ENCODE assay signal across 9 mouse cellular contexts in the genomic region with DNA sequence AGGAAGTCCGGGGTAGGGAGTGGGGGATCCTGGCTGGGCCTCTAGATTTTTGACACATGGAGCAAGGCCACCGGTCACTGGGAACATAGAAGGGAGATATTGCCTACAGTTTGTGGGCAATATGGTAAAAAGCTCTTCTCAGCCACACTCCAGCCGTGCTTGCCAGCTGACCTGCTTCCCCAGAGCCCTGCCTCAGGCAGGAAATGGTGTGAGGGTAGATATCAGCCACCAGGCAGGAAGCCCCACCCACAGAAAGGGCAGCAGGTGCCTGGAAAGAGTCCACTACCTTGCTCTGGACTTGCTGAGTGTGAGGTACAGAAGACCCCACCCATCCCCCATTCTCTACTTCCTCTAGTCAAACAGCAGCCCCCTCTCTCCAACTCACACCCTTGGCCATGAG.
A peak's percentile ranks its signal among the peaks of the same experiment; 100 is the strongest.
DNase-seq lines count a peak whose midpoint lies in the region; ATAC-seq and TF ChIP-seq lines count a peak whose summit lies in the region.
"Had no signal": no experiment of that assay in that cellular context is flagged by ENCODE, and none has a peak within 500 bp of the region (broad histone marks: within the 10 kb centered on the region; RNA-seq: fewer than 3 reads in every experiment).

No protein-coding gene starts in this region.

- H3K36me3 ChIP-seq in heart, embryonic 15.5 days: no peaks in the 10 kb centered on the region
- H3K36me3 ChIP-seq in limb, embryonic 12.5 days: no peaks in the 10 kb centered on the region
- no peaks in the 10 kb centered on the region for H3K36me3 ChIP-seq in small intestine, adult 2 months (ENCODE audit: control insufficient read depth, insufficient read depth, low read length)
- H3K36me3 ChIP-seq in midbrain, embryonic 10.5 days: no peaks in the 10 kb centered on the region
- H3K36me3 ChIP-seq: neural tube, embryonic 12.5 days had no signal

- peak; percentile 43 to 58 for DNase-seq in adrenal gland, adult (ENCODE audit: inconsistent age in 2 of 2, low spot score in 1 of 2)
- DNase-seq in adrenal gland, adult 18-20 months (ENCODE audit: low spot score in 2 of 2): no peak
- no peak for DNase-seq in midbrain, embryonic 10.5 days (ENCODE audit: low spot score)
- no peak for DNase-seq in frontal cortex, adult 2 months (ENCODE audit: extremely low spot score in 1 of 2, low spot score in 1 of 2)
- no peak for DNase-seq in left cerebral cortex, postnatal 14 days (ENCODE audit: low spot score in 2 of 2)

- H3K27ac ChIP-seq in heart, embryonic 15.5 days: peak overlapping the region; percentile 77
- H3K27ac ChIP-seq in limb, embryonic 12.5 days: peak overlapping the region; percentile 13; the same call in 1 of the 2 replicates
- 0 out of 2 replicates have a peak overlapping the region, but pooled peaks have one; percentile 37 for H3K27ac ChIP-seq in small intestine, adult 2 months (ENCODE audit: insufficient read depth, low read depth, low read length)
- no peak overlapping the region for H3K27ac ChIP-seq in midbrain, embryonic 10.5 days (replicated peaks)
- H3K27ac ChIP-seq: neural tube, embryonic 12.5 days had no signal

- no peak for TF ChIP-seq POLR2A in small intestine, adult 2 months (IDR thresholded peaks at IDR 0.05; ENCODE audit: low read depth, low read length)

- H3K9me3 ChIP-seq in heart, embryonic 15.5 days (replicated peaks): no peaks in the 10 kb centered on the region
- H3K9me3 ChIP-seq in limb, embryonic 12.5 days: no peaks in the 10 kb centered on the region
- no peaks in the 10 kb centered on the region for H3K9me3 ChIP-seq in midbrain, embryonic 10.5 days (replicated peaks)
- H3K9me3 ChIP-seq: neural tube, embryonic 12.5 days had no signal

- TF ChIP-seq CTCF in small intestine, adult 2 months (IDR thresholded peaks at IDR 0.05; ENCODE audit: extremely low read depth, insufficient read length, insufficient replicate concordance, low read depth, low read length): no peak

- no peak overlapping the region for H3K9ac ChIP-seq in heart, embryonic 15.5 days
- H3K9ac ChIP-seq in limb, embryonic 12.5 days (replicated peaks): no peak overlapping the region
- H3K9ac ChIP-seq: neural tube, embryonic 12.5 days had no signal

- WGBS in heart, embryonic 15.5 days: 53% methylated on average over 3 of the region's 3 CpGs
- 79% methylated on average over 3 of the region's 3 CpGs for WGBS in limb, embryonic 12.5 days
- 34% methylated on average over 3 of the region's 3 CpGs for WGBS in small intestine, adult 2 months
- WGBS in midbrain, embryonic 10.5 days: 96% methylated on average over 3 of the region's 3 CpGs

- intact Hi-C loops in left cerebral cortex, postnatal 14 days (cut with DNase I): no loop called here

- H3K4me3 ChIP-seq in heart, embryonic 15.5 days: no peak overlapping the region
- no peak overlapping the region for H3K4me3 ChIP-seq in limb, embryonic 12.5 days (replicated peaks)
- no peak overlapping the region for H3K4me3 ChIP-seq in small intestine, adult 2 months (ENCODE audit: low read depth, low read length)
- no peak overlapping the region for H3K4me3 ChIP-seq in midbrain, embryonic 10.5 days
- H3K4me3 ChIP-seq: neural tube, embryonic 12.5 days had no signal

- no peak overlapping the region for H3K4me2 ChIP-seq in heart, embryonic 15.5 days
- H3K4me2 ChIP-seq in limb, embryonic 12.5 days: no peak overlapping the region
- H3K4me2 ChIP-seq: neural tube, embryonic 12.5 days had no signal

- peaks cover 32% of the 10 kb centered on the region for H3K4me1 ChIP-seq in heart, embryonic 15.5 days (replicated peaks)
- peaks cover 23% of the 10 kb centered on the region for H3K4me1 ChIP-seq in limb, embryonic 12.5 days (replicated peaks)
- H3K4me1 ChIP-seq in small intestine, adult 2 months (ENCODE audit: control insufficient read depth, insufficient read depth, insufficient read length, low read length): peaks cover 12% of the 10 kb centered on the region
- H3K4me1 ChIP-seq in midbrain, embryonic 10.5 days: no peaks in the 10 kb centered on the region
- H3K4me1 ChIP-seq: neural tube, embryonic 12.5 days had no signal

- ATAC-seq in heart, embryonic 15.5 days (replicated peaks; ENCODE audit: insufficient number of reproducible peaks, insufficient read depth, low FRiP score, low read depth): peak; percentile 60; the same call in 1 of the 2 replicates
- no peak for ATAC-seq in limb, embryonic 12.5 days (ENCODE audit: insufficient number of reproducible peaks, insufficient read depth, low FRiP score, low TSS enrichment, low read depth)

- no peaks in the 10 kb centered on the region for H3K27me3 ChIP-seq in heart, embryonic 15.5 days
- 0 out of 2 replicates have a peak, but pooled peaks cover 4% of the 10 kb centered on the region for H3K27me3 ChIP-seq in limb, embryonic 12.5 days
- no peaks in the 10 kb centered on the region for H3K27me3 ChIP-seq in small intestine, adult 2 months (ENCODE audit: control insufficient read depth, insufficient read depth, low read length)
- H3K27me3 ChIP-seq in midbrain, embryonic 10.5 days (ENCODE audit: low read depth, poor library complexity, severe bottlenecking): no peaks in the 10 kb centered on the region
- H3K27me3 ChIP-seq: neural tube, embryonic 12.5 days had no signal

Comparison
In these comparisons a context has a peak if more than half of its experiments do, and no peak if none do; other contexts are left out.
1. DNase-seq: peak in adrenal gland, adult (2 of 2); none in adrenal gland, adult 18-20 months (0 of 2), midbrain, embryonic 10.5 days (single experiment), frontal cortex, adult 2 months (0 of 2) and left cerebral cortex, postnatal 14 days (0 of 2).